Mouse (Mus musculus): ENCODE measurements at regions not wholly inside any gene's neighbourhood (a gene's known extent, or its start where the extent isn't known, plus 50 kb on each side); places are given as distances from the start of the nearest gene placed in this dataset.

DNA sequence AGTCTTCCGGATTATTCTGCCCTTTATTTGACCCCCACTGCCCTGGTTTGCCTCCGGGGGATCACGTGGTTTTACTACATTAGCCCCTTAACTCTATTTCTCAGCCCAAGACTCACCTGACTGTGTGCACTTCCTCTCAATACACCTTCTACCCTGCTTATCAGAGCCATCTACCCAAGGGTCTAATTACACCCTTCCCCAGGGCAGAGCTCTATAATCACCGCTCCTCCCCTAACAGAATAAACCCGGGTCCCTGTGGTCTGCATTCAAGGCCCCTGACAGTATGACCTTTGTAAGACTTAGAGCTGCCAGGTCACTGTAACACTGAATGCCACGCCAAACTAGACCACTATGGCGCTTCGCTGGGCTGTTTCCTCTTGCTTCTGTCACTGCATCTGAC is 113.6 kb upstream of the Jarid2 start:
- DNase-seq = no peak

- DNase-seq = no peak
Observed at GRCm38 (mm10) chr13:44618368-44618767, 110.9 kb upstream of the Jarid2 start.

DNA sequence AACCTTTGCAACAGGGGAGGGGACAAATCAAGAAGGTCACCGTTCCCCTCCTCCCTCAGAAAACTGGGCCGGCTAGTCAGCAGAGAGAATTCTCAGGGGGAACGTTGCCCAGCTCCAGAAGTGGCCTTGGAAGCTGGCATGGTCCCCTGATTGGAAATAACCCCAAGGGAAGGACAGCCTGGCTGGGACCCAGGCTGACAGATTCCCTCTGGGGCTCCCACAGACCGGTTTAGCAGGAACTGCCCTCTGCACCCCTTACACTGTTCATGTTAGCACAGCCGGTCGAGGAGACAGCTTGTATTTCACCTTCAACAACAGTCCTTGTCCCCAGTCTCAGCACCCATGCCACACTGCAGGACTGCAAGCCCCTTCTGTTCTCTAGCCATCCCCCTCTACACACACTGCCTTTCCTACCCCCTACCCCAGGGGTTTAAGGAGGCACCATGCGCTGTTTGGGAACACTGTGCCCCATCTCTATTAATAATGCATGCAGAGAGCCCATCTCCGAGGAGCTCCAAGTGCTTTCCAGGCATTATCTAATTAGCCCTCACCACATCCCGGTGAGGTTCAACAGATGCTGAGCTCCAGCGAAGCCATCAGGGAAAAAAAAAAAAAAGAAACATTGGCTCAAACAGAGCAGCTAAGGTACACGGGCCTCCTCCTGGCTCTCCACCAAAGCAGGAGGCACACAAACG is 106.5 kb upstream of the Jarid2 start:
- DNase-seq = peak; percentile 85

DNA sequence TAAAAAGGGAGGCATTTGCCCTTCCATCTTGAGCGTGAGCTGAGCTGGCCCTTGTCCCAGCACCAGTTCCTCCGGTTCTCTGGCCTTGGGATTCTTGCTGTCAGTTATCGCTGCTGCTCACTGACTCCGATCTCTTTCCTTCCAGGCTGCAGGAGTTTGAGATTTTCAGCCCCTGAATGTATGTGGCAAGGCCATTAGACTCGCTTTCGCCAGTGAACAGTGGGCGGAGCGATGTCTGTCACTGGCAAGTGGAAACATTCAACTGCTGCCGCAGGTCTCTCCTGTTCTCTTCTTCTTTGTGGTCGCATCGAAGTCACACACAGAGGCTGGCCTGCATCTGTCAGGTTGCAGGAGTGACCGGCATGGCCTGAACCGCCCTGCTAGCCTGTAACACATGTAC is 104.6 kb upstream of the Jarid2 start:
- peak; percentile 55 for DNase-seq

GRCm38 (mm10) chr13:44625792-44626191 is 103.5 kb upstream of the Jarid2 start:
- no peak for DNase-seq

- DNase-seq = peak; percentile 48
Observed at GRCm38 (mm10) chr13:44626806-44627205, 102.5 kb upstream of the Jarid2 start.

DNA sequence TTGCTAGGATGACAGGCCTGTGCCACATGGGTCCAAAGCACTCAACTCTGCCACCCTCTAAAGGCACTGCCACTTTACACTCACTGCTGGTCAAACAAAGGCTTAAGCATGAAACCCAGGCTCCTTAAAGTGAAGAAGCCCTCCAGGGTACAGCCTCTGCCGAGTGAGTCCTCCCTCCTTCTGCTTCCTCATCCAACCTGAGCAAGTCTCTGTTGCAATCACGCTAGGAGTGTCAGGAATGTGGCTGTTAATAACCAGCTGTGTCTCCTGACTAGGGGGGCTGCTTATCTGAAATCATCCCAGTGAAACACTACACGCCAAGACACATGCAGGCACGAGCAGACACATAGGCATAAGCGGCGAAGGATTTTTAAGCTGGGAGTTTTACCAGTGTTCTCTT is 99.2 kb upstream of the Jarid2 start:
- DNase-seq = no peak

GRCm38 (mm10) chr13:44634616-44635015 is 94.7 kb upstream of the Jarid2 start:
- no peak for DNase-seq

- DNase-seq = no peak
Observed at GRCm38 (mm10) chr13:44635221-44636007, 93.9 kb upstream of the Jarid2 start.

GRCm38 (mm10) chr13:44636008-44636335 is 93.3 kb upstream of the Jarid2 start:
- no peak for DNase-seq

- no peak for DNase-seq
Observed at GRCm38 (mm10) chr13:44642361-44642760, 86.9 kb upstream of the Jarid2 start.

DNA sequence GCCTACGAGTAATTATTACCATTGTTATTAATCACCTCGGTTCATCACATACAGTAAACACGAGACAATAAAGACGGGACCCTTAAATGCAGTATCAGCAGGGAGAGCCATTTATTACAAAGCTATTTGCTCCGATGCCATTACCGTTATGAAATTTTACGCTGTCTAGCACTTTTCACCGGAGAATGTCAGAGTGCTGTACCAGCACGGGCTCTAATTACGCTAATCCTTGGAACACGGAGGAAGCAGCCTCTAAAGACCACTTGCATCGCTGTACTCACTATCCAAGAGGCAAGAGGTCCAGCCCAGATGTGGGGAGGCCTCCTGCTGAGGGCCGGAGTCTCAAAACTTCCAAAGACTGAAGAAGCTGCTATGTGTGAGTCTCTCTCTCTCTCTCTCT is 79.2 kb upstream of the Jarid2 start:
- no peak for DNase-seq

- no peak for DNase-seq
Observed at GRCm38 (mm10) chr13:44651259-44652238, 77.7 kb upstream of the Jarid2 start.

- DNase-seq = peak; percentile 57
Observed at GRCm38 (mm10) chr13:44657905-44658414, 71.3 kb upstream of the Jarid2 start.

GRCm38 (mm10) chr13:44659861-44660260 is 69.4 kb upstream of the Jarid2 start:
- DNase-seq = peak; percentile 55

DNA sequence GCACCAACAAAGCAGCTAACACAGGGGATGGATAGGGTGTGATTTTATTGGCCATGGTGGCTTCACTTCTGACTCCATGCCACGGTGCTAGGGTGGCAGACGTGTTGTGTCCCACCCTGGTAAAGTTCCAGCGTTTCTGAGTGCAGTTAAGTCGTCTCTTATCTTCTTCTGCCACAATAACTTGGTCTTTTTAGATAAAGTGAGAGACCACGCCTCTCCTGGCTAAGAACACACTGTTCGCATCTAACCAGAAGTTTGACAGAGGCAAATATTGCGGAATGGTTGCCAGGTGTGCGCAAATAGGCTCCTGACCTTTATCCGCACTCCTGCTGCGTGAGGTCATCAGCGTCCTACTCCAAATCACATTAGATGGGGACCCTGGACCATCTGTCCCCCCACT is 66.2 kb upstream of the Jarid2 start:
- DNase-seq = no peak

DNA sequence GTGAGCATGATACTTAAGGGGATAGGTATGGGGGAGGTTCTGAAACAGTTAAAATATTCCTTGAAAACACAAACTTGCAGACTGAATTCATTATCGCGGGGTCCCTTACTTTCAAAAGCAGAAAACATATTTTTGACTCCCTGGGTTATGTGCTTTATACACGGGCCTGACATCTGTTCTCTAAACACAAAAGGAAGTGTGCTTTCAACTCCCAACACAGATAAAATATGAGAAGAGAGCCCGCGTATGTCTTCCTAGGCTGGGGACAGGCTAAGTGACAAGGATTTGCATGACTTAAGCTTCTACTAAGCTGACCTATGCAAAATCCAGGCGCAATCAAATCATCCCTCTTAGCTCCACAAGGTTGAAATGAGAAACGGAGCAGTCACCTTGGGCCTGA is 65.5 kb upstream of the Jarid2 start:
- DNase-seq = no peak

GRCm38 (mm10) chr13:44669761-44670160 is 59.5 kb upstream of the Jarid2 start:
- DNase-seq = no peak

GRCm38 (mm10) chr13:44673337-44673966 is 55.8 kb upstream of the Jarid2 start:
- DNase-seq = no peak

DNA sequence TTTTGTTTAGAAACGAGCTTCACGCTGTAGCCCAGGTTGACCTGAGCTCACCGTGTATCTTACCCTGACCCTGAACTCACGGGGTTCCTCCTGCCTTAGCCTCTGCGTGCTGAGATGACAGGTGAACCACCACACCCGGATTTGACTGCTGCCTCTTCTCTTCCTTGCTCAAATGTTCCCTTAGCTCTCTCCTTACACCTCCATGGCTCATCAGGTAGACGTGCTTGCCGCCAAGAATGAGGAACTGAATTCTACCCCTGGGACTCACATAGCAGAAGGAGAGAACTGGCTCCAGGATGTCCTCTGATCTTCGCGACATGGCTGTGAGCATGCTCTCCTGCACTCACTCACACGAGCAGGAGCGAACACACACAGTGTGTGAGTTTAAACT is 55.3 kb upstream of the Jarid2 start:
- no peak for DNase-seq

- DNase-seq = no peak
Observed at GRCm38 (mm10) chr13:44674926-44675650, 54.2 kb upstream of the Jarid2 start.

Data from adrenal gland, postnatal 10 days (tissue).